Mouse (Mus musculus): Measurements from ENCODE around the gene Bad. TPM values are rescaled to one million over a fixed set of nuclear protein-coding genes. Genes with fewer than 3 reads are reported as not detected.

Gene Bad
- polyA plus RNA-seq, 2 experiments: 76.5 to 77.5 TPM

DNA sequence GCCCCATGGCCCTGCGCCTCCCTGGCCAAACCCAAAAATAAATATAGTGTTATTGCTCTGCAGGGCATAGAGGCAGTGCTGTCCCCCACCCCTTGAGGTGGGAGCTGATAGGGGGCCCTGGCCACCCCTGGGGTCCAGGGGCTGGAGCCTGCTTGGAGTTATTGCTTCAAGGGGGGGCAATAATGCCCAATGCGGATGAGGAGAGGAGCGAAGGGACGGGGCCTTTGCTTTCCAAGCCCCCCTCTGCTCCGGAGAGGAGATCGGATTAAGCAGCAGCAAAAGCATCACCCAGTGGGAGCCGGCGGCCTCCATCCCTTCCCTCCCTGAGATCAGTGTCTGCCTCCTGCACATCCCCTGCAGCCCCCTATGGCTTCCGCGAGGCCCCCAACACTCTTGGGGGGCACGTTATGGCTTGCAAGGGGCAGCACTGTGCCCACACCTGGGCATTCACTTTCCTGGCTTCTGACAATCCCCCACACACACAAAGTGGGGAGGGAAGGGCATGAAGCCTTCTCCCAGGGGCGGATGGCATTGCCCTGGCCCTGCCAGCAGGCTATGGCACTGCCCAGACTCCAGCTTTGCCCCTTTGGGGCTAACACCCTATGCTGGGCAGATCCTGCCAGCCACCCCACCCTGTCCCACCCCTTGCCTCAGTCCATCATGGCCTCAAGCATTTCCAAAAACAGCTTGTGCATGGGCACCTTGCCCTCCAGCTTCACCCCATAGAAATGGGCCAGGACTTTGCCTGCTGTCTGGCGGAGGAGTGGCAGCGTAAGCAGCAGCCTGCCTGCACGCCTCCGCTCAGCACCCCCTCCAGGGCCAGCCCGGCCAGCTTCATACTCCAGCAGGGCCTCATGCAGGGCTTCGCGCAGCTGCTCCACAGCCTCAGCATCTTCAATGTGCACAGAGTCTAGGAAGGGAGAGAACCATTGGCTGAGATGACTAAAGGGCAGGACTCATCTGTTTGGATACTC lies 30.3 kb upstream of the Bad start:
- peaks cover 35% of the 10 kb centered on the region for H3K36me3 ChIP-seq (ENCODE audit: control insufficient read depth, insufficient read depth, low read length)
- peaks cover 12% of the 10 kb centered on the region for H3K4me1 ChIP-seq (ENCODE audit: control insufficient read depth, insufficient read depth, low read length)
- H3K4me3 ChIP-seq (replicated peaks; ENCODE audit: low read length): peak overlapping the region; percentile 24
- no peak for ATAC-seq (ENCODE audit: low FRiP score, low read depth)
- H3K27ac ChIP-seq (replicated peaks; ENCODE audit: low read depth, low read length): no peak overlapping the region
- DNase-seq (ENCODE audit: low spot score): no peak
- WGBS: 88% methylated on average over 19 of the region's 19 CpGs
- no peaks in the 10 kb centered on the region for H3K27me3 ChIP-seq (ENCODE audit: control insufficient read depth, insufficient read depth, low read length)
- H3K9ac ChIP-seq (ENCODE audit: low read depth, low read length, severe bottlenecking): peak overlapping the region; percentile 31; the same call in 1 of the 2 replicates
- no peaks in the 10 kb centered on the region for H3K9me3 ChIP-seq (ENCODE audit: control insufficient read depth, low read length)
- peak overlapping the region; percentile 82 for H3K4me2 ChIP-seq (replicated peaks; ENCODE audit: low read depth, low read length, severe bottlenecking)
- TF ChIP-seq POLR2A (IDR thresholded peaks at IDR 0.05; ENCODE audit: borderline replicate concordance, extremely low read depth, insufficient read depth, insufficient read length): no peak

- no peak overlapping the region for H3K4me3 ChIP-seq (replicated peaks; ENCODE audit: low read length)
- H3K4me1 ChIP-seq (ENCODE audit: control insufficient read depth, insufficient read depth, low read length): peaks cover 11% of the 10 kb centered on the region
- H3K36me3 ChIP-seq (ENCODE audit: control insufficient read depth, insufficient read depth, low read length): peaks cover 26% of the 10 kb centered on the region
- H3K9ac ChIP-seq (ENCODE audit: low read depth, low read length, severe bottlenecking): no peak overlapping the region
- 93% methylated on average over 15 of the region's 15 CpGs for WGBS
- no peaks in the 10 kb centered on the region for H3K27me3 ChIP-seq (ENCODE audit: control insufficient read depth, insufficient read depth, low read length)
- no peak overlapping the region for H3K27ac ChIP-seq (replicated peaks; ENCODE audit: low read depth, low read length)
- H3K9me3 ChIP-seq (ENCODE audit: control insufficient read depth, low read length): no peaks in the 10 kb centered on the region
- H3K4me2 ChIP-seq (replicated peaks; ENCODE audit: low read depth, low read length, severe bottlenecking): no peak overlapping the region
- DNase-seq (ENCODE audit: low spot score) (no peak), ATAC-seq (ENCODE audit: low FRiP score, low read depth) (no peak)
- no peak for TF ChIP-seq POLR2A (IDR thresholded peaks at IDR 0.05; ENCODE audit: borderline replicate concordance, extremely low read depth, insufficient read depth, insufficient read length)
These were observed 29.3 kb upstream of the Bad start for GRCm38 (mm10) chr19:6912205-6912970.

- ATAC-seq (ENCODE audit: low FRiP score, low read depth): no peak
- 85% methylated on average over 6 of the region's 6 CpGs for WGBS
- TF ChIP-seq POLR2A (IDR thresholded peaks at IDR 0.05; ENCODE audit: borderline replicate concordance, extremely low read depth, insufficient read depth, insufficient read length): no peak
These were observed 28.6 kb upstream of the Bad start for GRCm38 (mm10) chr19:6913036-6913435.

GRCm38 (mm10) chr19:6913991-6914390 lies 27.7 kb upstream of the Bad start:
- Histone ChIP-seq H3K9me3 (ENCODE audit: control insufficient read depth, low read length) (no peaks in the 10 kb centered on the region), H3K36me3 (ENCODE audit: control insufficient read depth, insufficient read depth, low read length) (peaks cover 26% of the 10 kb centered on the region), H3K27me3 (ENCODE audit: control insufficient read depth, insufficient read depth, low read length) (no peaks in the 10 kb centered on the region), H3K4me3 (replicated peaks; ENCODE audit: low read length) (no peak overlapping the region), H3K27ac (replicated peaks; ENCODE audit: low read depth, low read length) (no peak overlapping the region), H3K4me1 (ENCODE audit: control insufficient read depth, insufficient read depth, low read length) (no peaks in the 10 kb centered on the region), H3K4me2 (replicated peaks; ENCODE audit: low read depth, low read length, severe bottlenecking) (no peak overlapping the region), H3K9ac (ENCODE audit: low read depth, low read length, severe bottlenecking) (no peak overlapping the region)
- WGBS: 88% methylated on average over 11 of the region's 11 CpGs
- no peak for TF ChIP-seq POLR2A (IDR thresholded peaks at IDR 0.05; ENCODE audit: borderline replicate concordance, extremely low read depth, insufficient read depth, insufficient read length)
- DNase-seq (ENCODE audit: low spot score) (no peak), ATAC-seq (ENCODE audit: low FRiP score, low read depth) (no peak)

More at GRCm38 (mm10) chr19:6913036-6913435, 28.6 kb upstream of the Bad start:
- no peaks in the 10 kb centered on the region for H3K9me3 ChIP-seq (ENCODE audit: control insufficient read depth, low read length)
- H3K27me3 ChIP-seq (ENCODE audit: control insufficient read depth, insufficient read depth, low read length): no peaks in the 10 kb centered on the region
- H3K4me2 ChIP-seq (replicated peaks; ENCODE audit: low read depth, low read length, severe bottlenecking): no peak overlapping the region
- H3K27ac ChIP-seq (replicated peaks; ENCODE audit: low read depth, low read length): no peak overlapping the region
- no peak for DNase-seq (ENCODE audit: low spot score)
- H3K9ac ChIP-seq (ENCODE audit: low read depth, low read length, severe bottlenecking): no peak overlapping the region
- H3K36me3 ChIP-seq (ENCODE audit: control insufficient read depth, insufficient read depth, low read length): peaks cover 26% of the 10 kb centered on the region
- peaks cover 5% of the 10 kb centered on the region for H3K4me1 ChIP-seq (ENCODE audit: control insufficient read depth, insufficient read depth, low read length)
- no peak overlapping the region for H3K4me3 ChIP-seq (replicated peaks; ENCODE audit: low read length)

- peaks cover 26% of the 10 kb centered on the region for H3K36me3 ChIP-seq (ENCODE audit: control insufficient read depth, insufficient read depth, low read length)
- no peak for DNase-seq (ENCODE audit: low spot score)
- H3K27ac ChIP-seq (replicated peaks; ENCODE audit: low read depth, low read length): no peak overlapping the region
- H3K4me1 ChIP-seq (ENCODE audit: control insufficient read depth, insufficient read depth, low read length): no peaks in the 10 kb centered on the region
- no peak overlapping the region for H3K9ac ChIP-seq (ENCODE audit: low read depth, low read length, severe bottlenecking)
- H3K27me3 ChIP-seq (ENCODE audit: control insufficient read depth, insufficient read depth, low read length): no peaks in the 10 kb centered on the region
- no peak overlapping the region for H3K4me3 ChIP-seq (replicated peaks; ENCODE audit: low read length)
- H3K4me2 ChIP-seq (replicated peaks; ENCODE audit: low read depth, low read length, severe bottlenecking): no peak overlapping the region
- WGBS: 89% methylated on average over 9 of the region's 9 CpGs
- H3K9me3 ChIP-seq (ENCODE audit: control insufficient read depth, low read length): no peaks in the 10 kb centered on the region
- TF ChIP-seq POLR2A (IDR thresholded peaks at IDR 0.05; ENCODE audit: borderline replicate concordance, extremely low read depth, insufficient read depth, insufficient read length): no peak
- no peak for ATAC-seq (ENCODE audit: low FRiP score, low read depth)
These were observed 27.1 kb upstream of the Bad start for GRCm38 (mm10) chr19:6914540-6914939.

All from limb, embryonic 14.5 days (tissue).